Mouse (Mus musculus) heart, postnatal 0 days (tissue): Measurements from ENCODE around the gene Gab2.

Experiments used
- CTCF ChIP-seq: IDR thresholded peaks from 2 replicates; pipeline ENCODE4 v1.5.1; 2016; ENCODE audit warnings: antibody characterized with exemption, control low read depth, low read depth
- EP300 ChIP-seq: IDR thresholded peaks from 2 replicates; pipeline ENCODE4 v1.6.1; 2016; ENCODE audit warnings: antibody characterized with exemption, low read depth

DNA sequence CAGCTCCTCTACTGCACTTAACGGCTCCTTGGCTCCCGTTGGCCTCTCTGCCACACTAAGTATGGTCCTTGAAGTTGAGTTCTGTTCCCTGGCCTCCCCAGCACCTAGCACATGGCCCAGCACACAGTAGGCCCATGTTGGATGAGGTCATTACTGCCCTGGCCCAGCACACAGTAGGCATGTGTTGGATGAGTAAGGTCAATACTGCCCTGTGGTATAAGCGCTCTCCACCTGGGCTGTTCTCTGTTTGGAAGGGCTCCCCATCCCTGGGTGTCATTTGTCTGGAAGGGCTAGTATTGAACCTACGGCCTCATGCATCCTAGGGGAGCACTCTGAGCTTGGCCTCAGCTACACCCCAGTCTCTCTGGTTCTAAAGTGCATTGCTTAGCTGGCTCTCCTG is 246.0 kb downstream of the Gab2 start:
- TF ChIP-seq CTCF (no peak), EP300 (no peak)
